Mouse (Mus musculus): ENCODE data around the gene 4921539E11Rik.

The 4921539E11Rik gene

DNA sequence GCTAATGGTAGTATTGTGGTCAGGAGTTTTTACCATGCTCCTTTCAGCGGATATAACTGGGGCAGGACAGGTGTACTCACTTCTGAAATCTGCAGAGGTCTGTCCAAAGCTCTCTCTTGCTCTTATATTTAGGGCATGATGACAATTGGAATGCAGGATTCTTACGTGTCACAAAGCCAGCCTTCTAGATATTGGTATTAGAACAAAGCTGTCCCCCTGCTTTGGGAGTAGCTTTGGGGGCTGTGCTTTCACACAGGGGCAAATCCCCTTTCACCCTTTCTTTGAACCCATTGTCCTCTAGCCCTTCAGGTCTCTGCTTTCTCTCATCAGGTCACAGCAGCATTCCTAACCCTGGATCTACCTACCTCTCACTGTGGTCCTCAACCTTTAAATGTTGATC, at the start of gene 4921539E11Rik:
4921539E11Rik (minus strand) TSS at position 101 of the 400 bp plus-strand sequence.
- CTCF ChIA-PET: no interaction called here

- CTCF ChIA-PET: no interaction called here
Observed at GRCm38 (mm10) chr4:103335134-103335533, 44.5 kb upstream of the 4921539E11Rik start.

DNA sequence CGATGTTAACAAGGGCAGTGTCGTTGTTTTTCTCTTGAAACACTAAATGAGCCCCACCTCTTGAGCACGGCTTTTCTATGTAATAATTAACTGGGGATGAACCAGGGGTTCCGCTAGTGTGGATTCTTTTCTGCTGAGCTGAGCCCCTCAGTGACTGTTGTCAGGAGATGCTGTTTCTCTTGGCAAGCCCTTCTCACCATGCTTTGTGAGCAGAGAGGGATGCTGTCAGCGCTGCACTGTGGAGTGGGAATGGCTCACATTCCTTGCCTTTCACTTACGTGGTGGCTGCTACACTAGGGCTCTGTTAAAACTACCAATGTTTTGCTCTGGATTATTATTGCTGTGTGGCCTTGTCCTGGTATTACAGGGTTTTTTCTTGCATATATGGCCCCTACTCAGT, 38.7 kb upstream of the 4921539E11Rik start:
- CTCF ChIA-PET: no interaction called here

DNA sequence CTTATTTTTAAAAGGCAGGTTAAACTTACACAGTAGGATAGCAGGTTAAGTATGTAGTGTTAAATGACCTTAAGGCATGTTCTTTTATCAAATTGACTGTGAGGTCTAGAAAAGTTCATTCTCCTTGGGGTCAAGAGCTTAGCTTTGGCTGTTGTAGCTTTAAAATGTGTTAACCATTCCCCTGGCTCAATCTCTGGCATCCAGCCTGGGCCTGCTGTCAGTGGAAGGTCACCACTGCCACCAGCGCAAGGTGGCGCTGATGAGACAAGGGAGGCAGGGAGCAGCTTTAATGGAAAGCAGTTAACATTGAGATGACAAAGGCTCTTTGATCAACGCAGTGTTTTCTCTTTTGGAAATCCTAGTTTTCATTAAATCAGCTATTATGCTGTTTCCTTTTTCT, 36.3 kb upstream of the 4921539E11Rik start:
- CTCF ChIA-PET: no interaction called here

- CTCF ChIA-PET: no interaction called here
Observed at GRCm38 (mm10) chr4:103324688-103325451, 34.2 kb upstream of the 4921539E11Rik start.

DNA sequence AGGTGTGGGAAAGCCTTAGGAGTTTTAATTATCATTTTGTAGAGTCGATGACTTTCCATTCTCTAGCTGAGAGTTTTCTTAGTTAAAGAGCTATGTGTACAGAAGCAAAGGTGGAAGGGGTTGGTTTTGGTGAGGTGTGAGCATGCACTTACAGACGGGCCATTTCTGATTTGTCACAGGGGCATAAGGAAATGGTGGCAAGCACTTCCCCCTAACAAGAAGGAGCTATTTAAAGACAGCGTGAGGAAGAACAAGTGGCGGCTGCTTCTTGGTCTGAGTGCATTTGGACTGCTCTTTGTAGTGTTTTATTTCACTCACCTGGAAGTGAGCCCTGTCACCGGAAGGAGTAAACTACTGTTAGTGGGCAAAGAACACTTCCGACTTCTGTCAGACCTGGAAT, 30.8 kb upstream of the 4921539E11Rik start:
- CTCF ChIA-PET: no interaction called here

GRCm38 (mm10) chr4:103315861-103316260, 25.2 kb upstream of the 4921539E11Rik start:
- CTCF ChIA-PET: no interaction called here

DNA sequence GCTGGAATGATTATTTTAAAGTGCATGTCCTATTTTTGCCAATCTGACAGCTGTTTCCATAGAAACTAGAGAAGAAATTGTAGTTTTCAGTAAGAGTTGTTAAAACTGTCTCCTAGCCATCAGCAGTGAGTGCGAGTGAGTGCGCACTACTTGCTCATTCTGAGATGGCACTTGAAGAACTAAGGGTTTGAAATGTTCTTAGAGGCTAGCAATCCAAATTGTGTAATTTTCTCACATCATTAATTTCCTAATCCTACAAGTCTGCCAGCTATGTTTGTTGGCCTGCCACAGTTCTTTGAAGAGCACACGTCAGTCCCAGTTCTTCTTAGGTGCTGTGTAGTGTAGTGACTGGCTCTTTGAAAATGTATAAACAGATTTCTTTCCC, 23.9 kb upstream of the 4921539E11Rik start:
- CTCF ChIA-PET: interaction anchor here (0.7 kb wide), 1 partner anchor 31 kb away, joined by 6 read pairs; no protein-coding TSS in a partner anchor

- CTCF ChIA-PET: interaction anchor here (0.7 kb wide), 2 partner anchors 32 to 66 kb away, joined by 3 to 6 read pairs; no protein-coding TSS in a partner anchor
Observed at GRCm38 (mm10) chr4:103313587-103314525, 23.2 kb upstream of the 4921539E11Rik start, which contains the start of gene Oma1. TSS of gene Oma1 (plus strand) at chr4:103313812.

DNA sequence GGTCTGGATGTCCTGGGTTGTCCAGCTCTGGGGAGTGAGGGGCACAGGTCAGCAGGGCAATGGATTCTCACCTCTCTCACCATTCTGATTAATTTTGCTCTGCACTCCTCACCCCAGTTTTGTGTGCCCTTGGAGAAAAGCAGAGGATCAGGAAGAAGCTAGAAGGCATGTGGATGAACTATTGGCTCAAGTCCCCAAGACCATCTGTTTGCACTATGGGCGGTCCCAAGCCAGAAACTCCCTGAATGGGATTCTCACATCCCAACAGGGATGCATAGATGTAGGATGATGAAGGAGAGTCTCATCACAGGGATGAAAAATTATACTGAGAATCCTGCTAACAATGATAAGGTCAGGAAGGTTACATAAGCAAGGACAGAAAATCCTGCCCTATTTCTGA, 13.2 kb upstream of the 4921539E11Rik start:
- CTCF ChIA-PET: no interaction called here

GRCm38 (mm10) chr4:103299342-103299741, 8.7 kb upstream of the 4921539E11Rik start:
- CTCF ChIA-PET: no interaction called here

GRCm38 (mm10) chr4:103288342-103288741, 2.3 kb downstream of the 4921539E11Rik start:
- CTCF ChIA-PET: no interaction called here

GRCm38 (mm10) chr4:103273021-103273420, 17.6 kb downstream of the 4921539E11Rik start:
- CTCF ChIA-PET: no interaction called here

GRCm38 (mm10) chr4:103269336-103269735, 21.3 kb downstream of the 4921539E11Rik start:
- CTCF ChIA-PET: no interaction called here

DNA sequence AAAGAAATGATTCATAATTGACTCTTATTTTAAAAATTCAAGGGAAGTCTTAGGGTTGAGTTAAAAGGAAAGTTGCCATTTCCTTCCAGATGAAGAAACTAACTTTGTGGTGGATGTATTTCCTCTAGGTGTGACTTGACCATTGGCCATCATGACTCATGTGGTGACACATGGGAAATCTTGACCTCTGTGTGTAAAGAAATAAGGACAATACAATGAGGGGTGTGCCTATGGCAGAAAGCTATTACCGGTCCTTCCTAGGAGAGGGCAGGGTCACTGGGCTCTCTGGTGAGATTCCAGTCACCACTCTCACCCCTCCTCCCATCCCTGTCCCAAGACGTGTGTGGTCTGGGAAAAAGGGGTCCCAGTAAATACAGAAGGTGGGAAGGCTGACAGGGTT, 25.5 kb downstream of the 4921539E11Rik start:
- CTCF ChIA-PET: no interaction called here

- CTCF ChIA-PET: no interaction called here
Observed at GRCm38 (mm10) chr4:103263812-103264396, 26.8 kb downstream of the 4921539E11Rik start.

DNA sequence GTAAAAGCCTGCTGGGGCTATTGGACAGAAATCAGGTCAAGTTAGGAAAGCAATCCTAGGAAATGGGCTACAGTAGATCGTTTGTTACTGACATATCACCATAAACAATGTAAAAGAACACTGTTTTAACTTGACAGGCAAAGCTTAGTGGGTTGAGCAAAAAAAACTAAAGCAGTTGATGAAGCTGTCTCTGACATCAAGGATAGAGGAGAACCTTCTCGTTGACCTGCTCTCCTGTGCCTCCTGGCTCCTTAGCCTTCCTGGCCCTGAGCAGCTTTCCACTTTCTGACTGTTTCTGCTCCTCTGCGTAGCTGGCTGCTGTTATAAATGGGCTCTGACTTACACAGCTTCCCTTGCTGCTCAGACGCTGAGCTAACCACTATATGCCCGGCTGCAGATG, 27.3 kb downstream of the 4921539E11Rik start:
- CTCF ChIA-PET: no interaction called here

GRCm38 (mm10) chr4:103258817-103259216, 31.8 kb downstream of the 4921539E11Rik start:
- CTCF ChIA-PET: interaction anchor here (0.6 kb wide), 1 partner anchor 1808 kb away, joined by 3 read pairs; no protein-coding TSS in a partner anchor

- CTCF ChIA-PET: no interaction called here
Observed at GRCm38 (mm10) chr4:103253846-103254245, 36.8 kb downstream of the 4921539E11Rik start.

GRCm38 (mm10) chr4:103249436-103250085, 41.1 kb downstream of the 4921539E11Rik start:
- CTCF ChIA-PET: no interaction called here

GRCm38 (mm10) chr4:103247813-103248212, 42.9 kb downstream of the 4921539E11Rik start:
- CTCF ChIA-PET: interaction anchor here (0.6 to 0.7 kb wide), 2 partner anchors 66 to 332 kb away, joined by 3 read pairs; partner anchors contain the start of gene Oma1
